Mouse (Mus musculus): ENCODE measurements around the gene Marveld1.

GRCm38 (mm10) chr19:42128787-42129508, 18.3 kb upstream of the Marveld1 start, which contains the start of gene Avpi1:
- TF ChIP-seq POLR2A (IDR thresholded peaks at IDR 0.05; ENCODE audit: borderline replicate concordance, extremely low read depth, low read depth, low read length) (peak; percentile 84; the same call in 1 of the 2 replicates), CTCF (IDR thresholded peaks at IDR 0.05; ENCODE audit: insufficient read depth, low read length) (no peak)
